Mouse (Mus musculus): ENCODE measurements around the gene Mt2. TPM values are rescaled to one million over a fixed set of nuclear protein-coding genes. Genes with fewer than 3 reads are reported as not detected.
A peak's percentile ranks its signal among the peaks of the same experiment; 100 is the strongest.

Gene Mt2
- total and polyA plus RNA-seq, 3 experiments = 4.3 to 212 (median 54.4) TPM

DNA sequence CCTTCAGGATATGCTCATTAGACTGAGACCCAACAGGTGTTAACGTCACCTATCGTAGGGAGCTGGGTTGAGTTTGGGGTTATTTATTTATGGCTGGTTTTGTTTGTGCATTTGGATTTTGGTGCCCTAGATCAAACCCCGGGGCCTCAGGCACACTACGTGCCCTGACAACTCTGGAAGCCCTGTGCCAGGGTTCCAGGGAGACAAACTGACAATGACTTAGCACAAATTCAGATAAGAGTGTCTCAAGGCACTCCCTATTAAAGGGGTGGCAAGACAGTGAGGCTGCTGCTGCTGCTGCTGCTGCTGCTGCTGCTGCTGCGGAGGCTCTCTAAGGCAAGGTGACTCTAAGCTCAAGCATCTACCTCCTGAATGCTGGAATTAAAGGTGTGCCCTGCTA, 2.9 kb upstream of the Mt2 start:
- in situ Hi-C loops (cut with MboI; ENCODE audit: low pct_ligation_motif_present, low pct_unique_long_range_greater_than_20kb, low sequenced_read_pairs) = loop anchor here (5.0 kb wide), 1 partner anchor 33 kb away; no protein-coding TSS in a partner anchor
- peaks cover 52% of the 10 kb centered on the region for H3K27me3 ChIP-seq (replicated peaks)
- H3K27ac ChIP-seq (ENCODE audit: insufficient read depth, low read depth) = no peak overlapping the region
- no peak overlapping the region for H3K4me2 ChIP-seq (ENCODE audit: insufficient read depth, low read depth, poor library complexity, severe bottlenecking)
- no peak for DNase-seq (ENCODE audit: extremely low read depth)
- no peak overlapping the region for H3K4me3 ChIP-seq (replicated peaks in 1 of 3; ENCODE audit: low read depth in 2 of 3, low read length in 2 of 3, poor library complexity in 1 of 3)
- TF ChIP-seq NELFE (IDR thresholded peaks at IDR 0.05; ENCODE audit: low read depth, low read length) (no peak), NRF1 (IDR thresholded peaks at IDR 0.05; ENCODE audit: low read depth, low read length) (no peak), E2F4 (IDR thresholded peaks at IDR 0.05; ENCODE audit: insufficient replicate concordance, low read depth, low read length) (no peak), JUN (IDR thresholded peaks at IDR 0.05; ENCODE audit: insufficient read depth, low read depth, low read length) (no peak), POLR2AphosphoS2 (IDR thresholded peaks at IDR 0.05; ENCODE audit: low read depth, low read length) (no peak), MAZ (IDR thresholded peaks at IDR 0.05; ENCODE audit: low read depth, low read length) (no peak), CHD2 (IDR thresholded peaks at IDR 0.05; ENCODE audit: low read length) (no peak), CTCF (conservative IDR thresholded peaks at IDR 0.05 in 1 of 2, IDR thresholded peaks at IDR 0.05 in 1 of 2; ENCODE audit: low read depth in 2 of 2, low read length in 2 of 2) (no peak), EP300 (IDR thresholded peaks at IDR 0.05; ENCODE audit: low read length) (no peak), ETS1 (conservative IDR thresholded peaks at IDR 0.05; ENCODE audit: low read depth, low read length) (no peak), PAX5 (IDR thresholded peaks at IDR 0.05; ENCODE audit: low read length) (no peak)
- no peaks in the 10 kb centered on the region for H3K36me3 ChIP-seq (replicated peaks in 1 of 2; ENCODE audit: control insufficient read depth in 1 of 2, insufficient read depth in 1 of 2, low read length in 1 of 2)
- dilution Hi-C loops (cut with MboI; ENCODE audit: extremely low pct_ligation_motif_present, extremely low pct_unique_long_range_greater_than_20kb, low sequenced_read_pairs) = no loop called here
- peaks cover 8 to 21% of the 10 kb centered on the region in 2 experiments for H3K4me1 ChIP-seq (ENCODE audit: control insufficient read depth in 1 of 2, insufficient read depth in 2 of 2)
- H3K9ac ChIP-seq (ENCODE audit: insufficient read depth, low read depth) = no peak overlapping the region
- no peaks in the 10 kb centered on the region for H3K9me3 ChIP-seq (replicated peaks; ENCODE audit: low read length)
- H3K79me2 ChIP-seq (replicated peaks; ENCODE audit: control insufficient read depth, extremely low read depth, insufficient read depth, poor library complexity, severe bottlenecking) = no peaks in the 10 kb centered on the region; the same call in 1 of the 2 replicates

- Histone ChIP-seq H3K9me3 (replicated peaks; ENCODE audit: low read length) (no peaks in the 10 kb centered on the region), H3K4me1 (ENCODE audit: control insufficient read depth in 1 of 2, insufficient read depth in 2 of 2) (peaks cover 9 to 21% of the 10 kb centered on the region in 2 experiments), H3K4me2 (ENCODE audit: insufficient read depth, low read depth, poor library complexity, severe bottlenecking) (peak overlapping the region; percentile 64), H3K79me2 (replicated peaks; ENCODE audit: control insufficient read depth, extremely low read depth, insufficient read depth, poor library complexity, severe bottlenecking) (no peaks in the 10 kb centered on the region; the same call in 1 of the 2 replicates), H3K4me3 (replicated peaks in 1 of 3; ENCODE audit: low read depth in 2 of 3, low read length in 2 of 3, poor library complexity in 1 of 3) (no peak overlapping the region), H3K27ac (ENCODE audit: insufficient read depth, low read depth) (no peak overlapping the region), H3K27me3 (replicated peaks) (peaks cover 67% of the 10 kb centered on the region), H3K36me3 (replicated peaks in 1 of 2; ENCODE audit: control insufficient read depth in 1 of 2, insufficient read depth in 1 of 2, low read length in 1 of 2) (no peaks in the 10 kb centered on the region), H3K9ac (ENCODE audit: insufficient read depth, low read depth) (peak overlapping the region; percentile 54; the same call in 1 of the 2 replicates)
- DNase-seq (ENCODE audit: extremely low read depth) = no peak
- TF ChIP-seq CHD1 (IDR thresholded peaks at IDR 0.05; ENCODE audit: low read depth, low read length) (no peak), UBTF (IDR thresholded peaks at IDR 0.05; ENCODE audit: low read depth, low read length) (no peak), ZNF384 (IDR thresholded peaks at IDR 0.05; ENCODE audit: low read depth, low read length) (no peak), MAFK (IDR thresholded peaks at IDR 0.05; ENCODE audit: insufficient replicate concordance, low read length) (no peak), POLR2AphosphoS2 (IDR thresholded peaks at IDR 0.05; ENCODE audit: low read depth, low read length) (no peak), KAT2A (IDR thresholded peaks at IDR 0.05; ENCODE audit: insufficient replicate concordance, low read length) (no peak), MAZ (IDR thresholded peaks at IDR 0.05; ENCODE audit: low read depth, low read length) (no peak), SIN3A (IDR thresholded peaks at IDR 0.05; ENCODE audit: low read length) (no peak), CTCF (conservative IDR thresholded peaks at IDR 0.05 in 1 of 2, IDR thresholded peaks at IDR 0.05 in 1 of 2; ENCODE audit: low read depth in 2 of 2, low read length in 2 of 2) (no peak), MEF2A (IDR thresholded peaks at IDR 0.05; ENCODE audit: borderline replicate concordance, low read depth, low read length) (no peak), MYC (IDR thresholded peaks at IDR 0.05; ENCODE audit: low read depth, low read length) (no peak), MXI1 (IDR thresholded peaks at IDR 0.05; ENCODE audit: low read depth, low read length) (no peak), SMC3 (IDR thresholded peaks at IDR 0.05; ENCODE audit: low read depth, low read length) (no peak), USF1 (IDR thresholded peaks at IDR 0.05; ENCODE audit: low read depth, low read length) (no peak), JUN (IDR thresholded peaks at IDR 0.05; ENCODE audit: insufficient read depth, low read depth, low read length) (no peak)
- dilution Hi-C loops (cut with MboI; ENCODE audit: extremely low pct_ligation_motif_present, extremely low pct_unique_long_range_greater_than_20kb, low sequenced_read_pairs) = no loop called here
- in situ Hi-C loops (cut with MboI; ENCODE audit: low pct_ligation_motif_present, low pct_unique_long_range_greater_than_20kb, low sequenced_read_pairs) = no loop called here
Observed at GRCm38 (mm10) chr8:94171321-94171755, 1.1 kb upstream of the Mt2 start.
